ENCODE assay signal across 8 mouse cellular contexts in the genomic region with DNA sequence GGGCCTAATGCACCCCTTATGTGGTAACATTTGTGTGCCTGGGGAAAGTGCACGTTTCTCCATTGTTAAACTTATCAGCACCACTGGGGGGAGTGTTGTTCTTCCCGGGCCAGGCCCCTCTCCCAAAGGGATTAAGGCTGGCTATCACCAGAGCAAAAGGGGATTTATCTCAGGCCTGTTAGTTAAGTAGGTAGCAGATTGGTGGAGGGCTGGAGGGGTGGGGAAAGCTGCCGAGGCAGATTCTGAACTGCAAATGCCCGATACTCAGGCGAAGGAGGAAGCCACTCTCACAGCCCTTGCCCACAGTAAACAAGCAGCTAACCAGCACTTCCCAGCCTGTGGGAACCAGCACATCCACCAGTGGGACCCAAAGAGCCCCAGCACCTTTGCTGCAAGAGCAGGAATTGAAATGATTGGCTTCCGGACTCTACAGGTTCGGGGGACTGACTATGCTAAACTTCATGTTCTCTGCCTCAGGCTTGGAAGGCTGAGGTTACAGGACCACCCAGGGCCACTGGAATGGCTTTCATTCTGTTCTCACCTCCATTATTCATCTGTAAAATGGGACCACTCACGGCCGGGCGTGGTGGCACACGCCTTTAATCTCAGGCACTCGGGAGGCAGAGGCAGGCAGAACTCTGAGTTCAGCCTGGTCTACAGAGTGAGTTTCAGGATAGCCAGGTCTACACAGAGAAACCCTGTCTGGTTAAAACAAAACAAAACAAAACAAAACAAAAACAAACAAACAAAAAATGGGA. TPM values are rescaled to one million over a fixed set of nuclear protein-coding genes. Genes with fewer than 3 reads are reported as not detected.
DNase-seq lines count a peak whose midpoint lies in the region; ATAC-seq and TF ChIP-seq lines count a peak whose summit lies in the region.
"Had no signal": no experiment of that assay in that cellular context is flagged by ENCODE, and none has a peak within 500 bp of the region (broad histone marks: within the 10 kb centered on the region; RNA-seq: fewer than 3 reads in every experiment).

No protein-coding gene starts in this region.

- no peak overlapping the region for H3K4me3 ChIP-seq in midbrain, embryonic 10.5 days
- no peak overlapping the region for H3K4me3 ChIP-seq in midbrain, embryonic 15.5 days
- no peak overlapping the region for H3K4me3 ChIP-seq in stomach, postnatal 0 days (ENCODE audit: low read depth, low read length)
- H3K4me3 ChIP-seq: lung, embryonic 15.5 days had no signal

- DNase-seq in midbrain, embryonic 10.5 days (ENCODE audit: low spot score), result peak; percentile 38
- DNase-seq in adipocyte (ENCODE audit: low spot score), result peak; percentile 75
- DNase-seq in embryo, embryonic 11 days, result peak; percentile 56
- peak; percentile 61 for DNase-seq in kidney, postnatal 10 days
- no peak for DNase-seq in stomach, postnatal 0 days (ENCODE audit: low spot score)
- no peak for DNase-seq in T-cell, adult 2 months (ENCODE audit: low spot score)

- no peaks in the 10 kb centered on the region for H3K9me3 ChIP-seq in midbrain, embryonic 10.5 days (replicated peaks)
- no peaks in the 10 kb centered on the region for H3K9me3 ChIP-seq in midbrain, embryonic 15.5 days
- H3K9me3 ChIP-seq in stomach, postnatal 0 days (ENCODE audit: control insufficient read depth, low read length), result no peaks in the 10 kb centered on the region
- H3K9me3 ChIP-seq: lung, embryonic 15.5 days had no signal

- WGBS in midbrain, embryonic 10.5 days, result 53% methylated on average over 12 of the region's 12 CpGs
- 53% methylated on average over 12 of the region's 12 CpGs for WGBS in midbrain, embryonic 15.5 days
- WGBS in stomach, postnatal 0 days, result 54% methylated on average over 12 of the region's 12 CpGs

- H3K9ac ChIP-seq in midbrain, embryonic 15.5 days, result no peak overlapping the region
- H3K9ac ChIP-seq in stomach, postnatal 0 days (ENCODE audit: low read length), result no peak overlapping the region
- H3K9ac ChIP-seq: lung, embryonic 15.5 days had no signal

- peaks cover 7% of the 10 kb centered on the region for H3K4me1 ChIP-seq in midbrain, embryonic 10.5 days
- no peaks in the 10 kb centered on the region for H3K4me1 ChIP-seq in midbrain, embryonic 15.5 days
- no peaks in the 10 kb centered on the region for H3K4me1 ChIP-seq in stomach, postnatal 0 days (replicated peaks; ENCODE audit: control insufficient read depth, insufficient read depth)
- H3K4me1 ChIP-seq: lung, embryonic 15.5 days had no signal

- 0 out of 2 replicates have a peak overlapping the region, but pooled peaks have one; percentile 35 for H3K27ac ChIP-seq in midbrain, embryonic 10.5 days (replicated peaks)
- H3K27ac ChIP-seq in midbrain, embryonic 15.5 days, result no peak overlapping the region
- H3K27ac ChIP-seq in stomach, postnatal 0 days (replicated peaks), result no peak overlapping the region
- H3K27ac ChIP-seq: lung, embryonic 15.5 days had no signal

- H3K4me2 ChIP-seq in midbrain, embryonic 15.5 days, result no peak overlapping the region
- no peak overlapping the region for H3K4me2 ChIP-seq in stomach, postnatal 0 days (replicated peaks; ENCODE audit: low read depth)
- H3K4me2 ChIP-seq: lung, embryonic 15.5 days had no signal

- H3K36me3 ChIP-seq in midbrain, embryonic 10.5 days, result no peaks in the 10 kb centered on the region
- no peaks in the 10 kb centered on the region for H3K36me3 ChIP-seq in midbrain, embryonic 15.5 days (replicated peaks)
- no peaks in the 10 kb centered on the region for H3K36me3 ChIP-seq in stomach, postnatal 0 days (ENCODE audit: control insufficient read depth, insufficient read depth, low read length)
- H3K36me3 ChIP-seq: lung, embryonic 15.5 days had no signal

- peak; percentile 60 for TF ChIP-seq CTCF in stomach, postnatal 0 days (IDR thresholded peaks at IDR 0.05; ENCODE audit: low read depth)

- TF ChIP-seq EP300 in stomach, postnatal 0 days (optimal IDR thresholded peaks at IDR 0.05), result no peak

- H3K27me3 ChIP-seq in midbrain, embryonic 10.5 days (ENCODE audit: low read depth, poor library complexity, severe bottlenecking), result no peaks in the 10 kb centered on the region
- H3K27me3 ChIP-seq in midbrain, embryonic 15.5 days (replicated peaks), result no peaks in the 10 kb centered on the region
- no peaks in the 10 kb centered on the region for H3K27me3 ChIP-seq in stomach, postnatal 0 days (ENCODE audit: control insufficient read depth, insufficient read depth, low read length)
- H3K27me3 ChIP-seq: lung, embryonic 15.5 days had no signal

- ATAC-seq in midbrain, embryonic 15.5 days (replicated peaks), result no peak
- ATAC-seq in stomach, postnatal 0 days (ENCODE audit: low FRiP score, low TSS enrichment), result no peak

RNA-seq across cellular contexts. Expression of gene Scand1, which starts 32.5 kb away (rescaled TPM):
- 64.7 and 70.3 TPM in 2 replicates for polyA plus RNA-seq in midbrain, embryonic 10.5 days (2016; fragmentation: Nextera tagmentation; extraction: Ambion mirVana)
- polyA plus RNA-seq in midbrain, embryonic 15.5 days (2015; fragmentation: Nextera tagmentation; extraction: Ambion mirVana), result 91.9 and 98.4 TPM in 2 replicates
- polyA plus RNA-seq in stomach, postnatal 0 days (2015; fragmentation: Nextera tagmentation; extraction: Ambion mirVana), result 116 TPM in 2 replicates

RNA-seq across cellular contexts. Expression of gene Cnbd2, which starts 32.9 kb away (rescaled TPM):
- polyA plus RNA-seq in midbrain, embryonic 10.5 days (2016; fragmentation: Nextera tagmentation; extraction: Ambion mirVana), result 3.1 and 3.4 TPM in 2 replicates
- 7.6 and 8.0 TPM in 2 replicates for polyA plus RNA-seq in midbrain, embryonic 15.5 days (2015; fragmentation: Nextera tagmentation; extraction: Ambion mirVana)
- polyA plus RNA-seq in stomach, postnatal 0 days (2015; fragmentation: Nextera tagmentation; extraction: Ambion mirVana), result 6.1 and 6.3 TPM in 2 replicates

Comparison
In these comparisons a context has a peak if more than half of its experiments do, and no peak if none do; other contexts are left out.
1. DNase-seq: peak in midbrain, embryonic 10.5 days (single experiment), adipocyte (single experiment), embryo, embryonic 11 days (single experiment) and kidney, postnatal 10 days (single experiment); none in stomach, postnatal 0 days (single experiment) and T-cell, adult 2 months (single experiment).